Mouse (Mus musculus) thymus, adult 2 months (tissue): ENCODE results near the gene Slc4a2.

ENCODE experiments used
- CTCF ChIP-seq: fragments of 200-500 bp; IDR thresholded peaks from 2 replicates; pipeline ENCODE4 v1.5.1; 2012; ENCODE audit warnings: mild to moderate bottlenecking, control low read depth, low read length, moderate library complexity, borderline replicate concordance; ENCODE audit not compliant: control insufficient read depth, poor library complexity, insufficient read depth; ENCODE audit errors: extremely low read depth
- POLR2A ChIP-seq: fragments of 200-500 bp; IDR thresholded peaks from 2 replicates; pipeline ENCODE4 v1.6.1; 2012; ENCODE audit warnings: mild to moderate bottlenecking, low read length, control low read depth, moderate library complexity; ENCODE audit not compliant: control insufficient read depth, poor library complexity, insufficient read depth; ENCODE audit errors: extremely low read depth

DNA sequence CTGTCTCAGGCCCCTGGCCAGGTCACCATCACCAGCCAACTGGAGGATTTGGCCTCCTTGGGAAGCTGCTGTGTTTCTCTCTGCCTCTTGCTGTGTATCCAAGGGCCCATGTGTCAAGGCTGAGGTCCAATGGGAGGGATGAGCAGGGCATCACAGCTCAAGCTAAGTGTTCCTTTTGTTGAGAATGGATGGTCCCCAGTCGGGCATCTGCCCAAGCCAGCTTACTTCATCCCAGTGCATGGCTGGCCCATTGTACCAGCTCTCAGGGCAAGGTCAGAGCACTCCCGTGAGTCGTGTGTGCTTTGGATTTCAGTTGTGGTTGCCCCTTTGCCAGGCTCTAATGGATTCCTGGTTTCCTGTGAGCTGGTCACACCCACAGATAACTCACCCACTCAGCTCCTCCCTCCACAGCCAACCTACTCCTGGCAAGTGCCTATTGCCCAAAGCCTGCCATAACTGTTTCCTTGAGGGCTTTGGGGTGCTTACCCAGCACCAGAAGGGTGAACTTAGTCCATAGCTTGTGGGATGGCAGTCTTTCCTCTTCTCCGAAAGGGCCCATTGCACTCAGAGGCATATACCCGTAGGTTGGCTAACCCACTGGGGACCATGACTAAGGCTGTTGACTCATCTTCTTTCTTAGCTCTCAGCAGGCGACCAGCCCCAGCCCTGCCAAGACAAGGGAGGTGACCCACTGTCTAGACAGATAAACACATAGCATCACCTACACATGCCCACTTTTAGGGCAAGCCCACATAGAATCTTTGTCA is 18.9 kb upstream of the Slc4a2 start:
- TF ChIP-seq POLR2A (no peak), CTCF (no peak)
